Mouse (Mus musculus) forebrain, embryonic 16.5 days (tissue): Measurements from ENCODE around the gene Prr7. TPM values are rescaled to one million over a fixed set of nuclear protein-coding genes. Genes with fewer than 3 reads are reported as not detected.

Experiments used
- ATAC-seq: fragments of 200-750 bp; cut with Nextera tagmentation; 2 replicates; pipeline ENCODE4 v1.8.0; 2017; ENCODE audit warnings: mild to moderate bottlenecking, moderate library complexity
- H3K27ac ChIP-seq: fragments of 300-500 bp; sonication (generic); 2 replicates; pipeline ENCODE4 v1.5.1; 2014; ENCODE audit warnings: low read length, control low read depth
- H3K27me3 ChIP-seq: fragments of 300-500 bp; sonication (generic); replicated peaks from 2 replicates; pipeline ENCODE4 v1.6.1; 2014; ENCODE audit warnings: low read length; ENCODE audit not compliant: control insufficient read depth, insufficient read depth
- H3K36me3 ChIP-seq: fragments of 300-500 bp; sonication (generic); 2 replicates; pipeline ENCODE4 v1.6.1; 2014; ENCODE audit not compliant: control insufficient read depth, insufficient read depth
- H3K4me1 ChIP-seq: fragments of 300-500 bp; sonication (generic); replicated peaks from 2 replicates; pipeline ENCODE4 v1.6.1; 2014; ENCODE audit warnings: low read length; ENCODE audit not compliant: control insufficient read depth, insufficient read depth
- H3K4me2 ChIP-seq: fragments of 300-500 bp; sonication (generic); 2 replicates; pipeline ENCODE4 v1.6.1; 2014; ENCODE audit warnings: mild to moderate bottlenecking, low read length, control low read depth
- H3K4me3 ChIP-seq: fragments of 300-500 bp; sonication (generic); replicated peaks from 2 replicates; pipeline ENCODE4 v1.5.1; 2014; ENCODE audit warnings: mild to moderate bottlenecking, low read length, control low read depth
- H3K9ac ChIP-seq: fragments of 300-500 bp; sonication (generic); replicated peaks from 2 replicates; pipeline ENCODE4 v1.6.1; 2014; ENCODE audit warnings: low read depth, low read length, control low read depth
- H3K9me3 ChIP-seq: fragments of 300-500 bp; sonication (generic); 2 replicates; pipeline ENCODE4 v1.6.1; 2016; ENCODE audit warnings: low read length; ENCODE audit not compliant: control insufficient read depth
- WGBS: fragments of 180-500 bp; shearing (Covaris S2); extraction: QIAGEN DNeasy Blood & Tissue Kit; methylation state at CpG from one replicate; pipeline ENCODE4 v1.1.7; 2014; 5-methylcytosine and 5-hydroxymethylcytosine counted together
- polyA plus RNA-seq: library from polyadenylated mRNA; unstranded; fragments of >200 nt; fragmentation: Nextera tagmentation; extraction: Ambion mirVana; gene quantifications from 2 replicates; pipeline ENCODE4 v1.2.1, GENCODE M21; 2015

Gene Prr7
- polyA plus RNA-seq, 1 experiment from 2014 or later, result 4.1 TPM

GRCm38 (mm10) chr13:55483593-55483992 lies 19.5 kb downstream of the Prr7 start:
- Histone ChIP-seq H3K9me3 (no peaks in the 10 kb centered on the region), H3K9ac (peak overlapping the region; percentile 98), H3K4me2 (peak overlapping the region; percentile 89), H3K4me1 (peaks cover 50% of the 10 kb centered on the region), H3K27me3 (no peaks in the 10 kb centered on the region), H3K4me3 (peak overlapping the region; percentile 67), H3K27ac (peak overlapping the region; percentile 97), H3K36me3 (peaks cover 35% of the 10 kb centered on the region)
- 2% methylated on average over 15 of the region's 15 CpGs for WGBS
- peak; percentile 83 for ATAC-seq

- H3K27me3 ChIP-seq, result no peaks in the 10 kb centered on the region
- WGBS, result 15% methylated on average over 7 of the region's 7 CpGs
- peaks cover 51% of the 10 kb centered on the region for H3K4me1 ChIP-seq
- H3K9me3 ChIP-seq, result no peaks in the 10 kb centered on the region
- H3K27ac ChIP-seq, result peak overlapping the region; percentile 97
- peak overlapping the region; percentile 98 for H3K9ac ChIP-seq
- H3K4me2 ChIP-seq, result peak overlapping the region; percentile 89
- peak overlapping the region; percentile 67 for H3K4me3 ChIP-seq
- ATAC-seq, result no peak
- H3K36me3 ChIP-seq, result peaks cover 27% of the 10 kb centered on the region
Measured at GRCm38 (mm10) chr13:55484520-55485088, 20.5 kb downstream of the Prr7 start.

- 19% methylated on average over 14 of the region's 14 CpGs for WGBS
- peak overlapping the region; percentile 97 for H3K27ac ChIP-seq
- H3K4me3 ChIP-seq, result peak overlapping the region; percentile 67
- no peak for ATAC-seq
- peak overlapping the region; percentile 89 for H3K4me2 ChIP-seq
- no peaks in the 10 kb centered on the region for H3K9me3 ChIP-seq
- H3K27me3 ChIP-seq, result no peaks in the 10 kb centered on the region
- H3K4me1 ChIP-seq, result peaks cover 51% of the 10 kb centered on the region
- H3K36me3 ChIP-seq, result peaks cover 12% of the 10 kb centered on the region
- peak overlapping the region; percentile 98 for H3K9ac ChIP-seq
Measured at GRCm38 (mm10) chr13:55486029-55486794, 22.1 kb downstream of the Prr7 start.

GRCm38 (mm10) chr13:55486916-55487577 lies 23.0 kb downstream of the Prr7 start:
- H3K36me3 ChIP-seq, result peaks cover 3% of the 10 kb centered on the region
- no peaks in the 10 kb centered on the region for H3K27me3 ChIP-seq
- peak overlapping the region; percentile 98 for H3K9ac ChIP-seq
- under 1% methylated on average over 23 of the region's 29 CpGs for WGBS
- ATAC-seq, result peak; percentile 18
- H3K9me3 ChIP-seq, result no peaks in the 10 kb centered on the region
- peak overlapping the region; percentile 89 for H3K4me2 ChIP-seq
- peak overlapping the region; percentile 67 for H3K4me3 ChIP-seq
- peak overlapping the region; percentile 97 for H3K27ac ChIP-seq
- H3K4me1 ChIP-seq, result peaks cover 48% of the 10 kb centered on the region

GRCm38 (mm10) chr13:55487578-55488498 lies 23.8 kb downstream of the Prr7 start, which contains the start of gene Dbn1:
Gene Dbn1, minus strand, starts transcription at chr13:55488111.
- under 1% methylated on average over 44 of the region's 83 CpGs for WGBS
- Histone ChIP-seq H3K36me3 (no peaks in the 10 kb centered on the region), H3K9me3 (no peaks in the 10 kb centered on the region), H3K27ac (peak within 1 kb of the TSS; percentile 97), H3K9ac (peak within 1 kb of the TSS; percentile 98), H3K4me2 (peak within 1 kb of the TSS; percentile 89), H3K4me1 (peaks cover 42% of the 10 kb centered on the region), H3K4me3 (peak within 1 kb of the TSS; percentile 67), H3K27me3 (no peaks in the 10 kb centered on the region)
- peak; percentile 84 for ATAC-seq

GRCm38 (mm10) chr13:55494257-55494656 lies 30.2 kb downstream of the Prr7 start:
- H3K9me3 ChIP-seq, result no peaks in the 10 kb centered on the region
- peak; percentile 8; the same call in 1 of the 2 replicates for ATAC-seq
- peaks cover 32% of the 10 kb centered on the region for H3K4me1 ChIP-seq
- peaks cover 2% of the 10 kb centered on the region; the same call in 1 of the 2 replicates for H3K36me3 ChIP-seq
- H3K4me3 ChIP-seq, result no peak overlapping the region
- no peaks in the 10 kb centered on the region for H3K27me3 ChIP-seq
- 0 out of 2 replicates have a peak overlapping the region, but pooled peaks have one; percentile 8 for H3K27ac ChIP-seq
- WGBS, result 29% methylated on average over 2 of the region's 2 CpGs
- no peak overlapping the region for H3K9ac ChIP-seq
- H3K4me2 ChIP-seq, result no peak overlapping the region

- Histone ChIP-seq H3K36me3 (peaks cover 2% of the 10 kb centered on the region; the same call in 1 of the 2 replicates), H3K27me3 (no peaks in the 10 kb centered on the region), H3K4me1 (peaks cover 32% of the 10 kb centered on the region), H3K9me3 (no peaks in the 10 kb centered on the region), H3K4me2 (peak overlapping the region; percentile 6; the same call in 1 of the 2 replicates), H3K9ac (no peak overlapping the region), H3K27ac (peak overlapping the region; percentile 31; the same call in 1 of the 2 replicates), H3K4me3 (no peak overlapping the region)
- 13% methylated on average over 18 of the region's 18 CpGs for WGBS
- ATAC-seq, result peak; percentile 76
Measured at GRCm38 (mm10) chr13:55494883-55495621, 31.0 kb downstream of the Prr7 start.

GRCm38 (mm10) chr13:55495702-55496101 lies 31.6 kb downstream of the Prr7 start:
- Histone ChIP-seq H3K9me3 (no peaks in the 10 kb centered on the region), H3K4me3 (no peak overlapping the region), H3K9ac (no peak overlapping the region), H3K36me3 (peaks cover 2% of the 10 kb centered on the region; the same call in 1 of the 2 replicates), H3K27ac (peak overlapping the region; percentile 57), H3K27me3 (no peaks in the 10 kb centered on the region), H3K4me2 (peak overlapping the region; percentile 22), H3K4me1 (peaks cover 32% of the 10 kb centered on the region)
- ATAC-seq, result peak; percentile 29; the same call in 1 of the 2 replicates
- 14% methylated on average over 4 of the region's 4 CpGs for WGBS
